Mouse (Mus musculus): ENCODE data around the gene 1500011B03Rik. TPM values are rescaled to one million over a fixed set of nuclear protein-coding genes. Genes with fewer than 3 reads are reported as not detected.

The 1500011B03Rik gene
- polyA plus RNA-seq, 1 experiment from 2014 or later: 93.4 TPM

- no peaks in the 10 kb centered on the region for H3K27me3 ChIP-seq (ENCODE audit: control insufficient read depth, insufficient read depth, low read length)
- H3K36me3 ChIP-seq (ENCODE audit: control insufficient read depth, insufficient read depth, low read length): peaks cover 3% of the 10 kb centered on the region; the same call in 1 of the 2 replicates
- WGBS: 18% methylated on average over 9 of the region's 9 CpGs
- H3K9ac ChIP-seq (ENCODE audit: low read length): no peak overlapping the region
- H3K9me3 ChIP-seq (ENCODE audit: control insufficient read depth, low read length): no peaks in the 10 kb centered on the region
- H3K27ac ChIP-seq (replicated peaks; ENCODE audit: low read depth, low read length): no peak overlapping the region
- peak; percentile 63 for DNase-seq (ENCODE audit: low spot score)
- H3K4me2 ChIP-seq (ENCODE audit: low read depth, severe bottlenecking): no peak overlapping the region
- no peak overlapping the region for H3K4me3 ChIP-seq (ENCODE audit: low read depth, low read length)
- no peak for ATAC-seq (ENCODE audit: insufficient number of reproducible peaks, low FRiP score, low TSS enrichment, low read depth)
- H3K4me1 ChIP-seq (ENCODE audit: control insufficient read depth, insufficient read depth, low read length): 0 out of 2 replicates have a peak, but pooled peaks cover 2% of the 10 kb centered on the region
Measured at GRCm38 (mm10) chr5:114824197-114824596, 929 bp upstream of the 1500011B03Rik start.

DNA sequence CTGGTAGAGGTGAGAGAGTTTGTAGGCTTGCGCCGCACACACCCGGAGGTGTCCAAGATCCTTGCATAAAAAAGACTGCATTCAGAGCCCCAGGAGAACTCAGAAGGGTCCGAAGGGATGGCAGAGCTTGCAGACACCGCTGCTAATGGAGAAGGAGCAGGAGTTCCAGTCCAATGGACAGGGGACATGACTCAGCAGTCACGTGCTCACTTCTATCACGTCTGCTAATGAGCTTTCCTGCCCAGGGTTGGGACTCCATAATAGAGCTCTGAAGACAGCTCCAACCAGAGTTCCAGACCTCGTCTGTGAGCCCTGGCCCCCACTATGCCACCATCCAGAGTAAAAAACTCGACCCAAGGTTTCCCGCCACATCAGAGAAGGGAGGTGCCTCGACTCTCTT lies 5.1 kb downstream of the 1500011B03Rik start:
- Histone ChIP-seq H3K27me3 (ENCODE audit: control insufficient read depth, insufficient read depth, low read length) (no peaks in the 10 kb centered on the region), H3K36me3 (ENCODE audit: control insufficient read depth, insufficient read depth, low read length) (peaks cover 3% of the 10 kb centered on the region; the same call in 1 of the 2 replicates), H3K4me3 (ENCODE audit: low read depth, low read length) (no peak overlapping the region), H3K4me1 (ENCODE audit: control insufficient read depth, insufficient read depth, low read length) (no peaks in the 10 kb centered on the region), H3K4me2 (ENCODE audit: low read depth, severe bottlenecking) (no peak overlapping the region), H3K27ac (replicated peaks; ENCODE audit: low read depth, low read length) (no peak overlapping the region), H3K9me3 (ENCODE audit: control insufficient read depth, low read length) (no peaks in the 10 kb centered on the region), H3K9ac (ENCODE audit: low read length) (no peak overlapping the region)
- DNase-seq (ENCODE audit: low spot score) (no peak), ATAC-seq (ENCODE audit: insufficient number of reproducible peaks, low FRiP score, low TSS enrichment, low read depth) (no peak)
- WGBS: 81% methylated on average over 11 of the region's 11 CpGs

GRCm38 (mm10) chr5:114816599-114816998 lies 6.7 kb downstream of the 1500011B03Rik start:
- DNase-seq (ENCODE audit: low spot score) (no peak), ATAC-seq (ENCODE audit: insufficient number of reproducible peaks, low FRiP score, low TSS enrichment, low read depth) (no peak)
- no peaks in the 10 kb centered on the region for H3K9me3 ChIP-seq (ENCODE audit: control insufficient read depth, low read length)
- H3K9ac ChIP-seq (ENCODE audit: low read length): no peak overlapping the region
- no peaks in the 10 kb centered on the region for H3K4me1 ChIP-seq (ENCODE audit: control insufficient read depth, insufficient read depth, low read length)
- no peak overlapping the region for H3K27ac ChIP-seq (replicated peaks; ENCODE audit: low read depth, low read length)
- no peaks in the 10 kb centered on the region for H3K27me3 ChIP-seq (ENCODE audit: control insufficient read depth, insufficient read depth, low read length)
- no peak overlapping the region for H3K4me2 ChIP-seq (ENCODE audit: low read depth, severe bottlenecking)
- 68% methylated on average over 6 of the region's 6 CpGs for WGBS
- H3K36me3 ChIP-seq (ENCODE audit: control insufficient read depth, insufficient read depth, low read length): peaks cover 2% of the 10 kb centered on the region; the same call in 1 of the 2 replicates
- no peak overlapping the region for H3K4me3 ChIP-seq (ENCODE audit: low read depth, low read length)

DNA sequence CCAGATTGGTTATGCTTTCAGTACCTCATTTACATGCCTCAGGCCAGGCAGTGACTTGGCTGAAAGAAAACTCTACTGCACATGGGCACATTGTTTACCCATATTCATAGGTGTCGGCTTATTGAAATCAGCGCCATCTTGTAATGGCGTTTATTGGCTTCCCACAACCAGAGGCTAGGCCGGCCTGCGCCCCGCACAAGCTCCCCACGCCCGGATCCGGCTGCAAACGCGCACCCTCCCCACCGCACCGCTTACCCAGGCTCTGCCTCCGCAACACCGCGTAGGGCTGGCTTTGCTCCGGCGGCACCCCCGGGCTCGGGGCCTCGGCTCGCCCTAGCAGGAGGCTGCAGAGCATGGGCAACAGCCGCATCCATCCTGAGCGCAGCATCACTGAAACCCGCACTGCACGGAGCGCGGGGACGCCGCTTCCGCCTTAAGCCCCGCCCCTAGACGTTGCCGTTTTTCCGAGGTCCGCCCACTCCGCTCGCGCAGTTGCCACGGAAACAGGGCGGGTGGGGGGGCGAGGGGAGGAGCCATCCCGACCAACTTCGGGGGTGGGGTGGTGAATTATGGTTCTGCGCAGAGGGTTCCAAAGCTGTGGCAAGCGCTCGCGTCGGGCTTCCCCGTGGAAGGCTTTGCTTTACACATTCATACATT lies 9.6 kb downstream of the 1500011B03Rik start:
- Histone ChIP-seq H3K9ac (ENCODE audit: low read length) (peak overlapping the region; percentile 90), H3K4me2 (ENCODE audit: low read depth, severe bottlenecking) (peak overlapping the region; percentile 41), H3K4me1 (ENCODE audit: control insufficient read depth, insufficient read depth, low read length) (peaks cover 3% of the 10 kb centered on the region), H3K27ac (replicated peaks; ENCODE audit: low read depth, low read length) (peak overlapping the region; percentile 59; the same call in 1 of the 2 replicates), H3K36me3 (ENCODE audit: control insufficient read depth, insufficient read depth, low read length) (no peaks in the 10 kb centered on the region), H3K4me3 (ENCODE audit: low read depth, low read length) (peak overlapping the region; percentile 81), H3K9me3 (ENCODE audit: control insufficient read depth, low read length) (no peaks in the 10 kb centered on the region), H3K27me3 (ENCODE audit: control insufficient read depth, insufficient read depth, low read length) (no peaks in the 10 kb centered on the region)
- DNase-seq (ENCODE audit: low spot score) (peak; percentile 94), ATAC-seq (ENCODE audit: insufficient number of reproducible peaks, low FRiP score, low TSS enrichment, low read depth) (peak; percentile 93)
- WGBS: under 1% methylated on average over 50 of the region's 50 CpGs

GRCm38 (mm10) chr5:114809826-114810225 lies 13.4 kb downstream of the 1500011B03Rik start:
- H3K4me2 ChIP-seq (ENCODE audit: low read depth, severe bottlenecking): no peak overlapping the region
- H3K36me3 ChIP-seq (ENCODE audit: control insufficient read depth, insufficient read depth, low read length): no peaks in the 10 kb centered on the region
- no peak overlapping the region for H3K27ac ChIP-seq (replicated peaks; ENCODE audit: low read depth, low read length)
- no peaks in the 10 kb centered on the region for H3K27me3 ChIP-seq (ENCODE audit: control insufficient read depth, insufficient read depth, low read length)
- H3K4me3 ChIP-seq (ENCODE audit: low read depth, low read length): no peak overlapping the region
- H3K4me1 ChIP-seq (ENCODE audit: control insufficient read depth, insufficient read depth, low read length): peaks cover 22% of the 10 kb centered on the region
- H3K9ac ChIP-seq (ENCODE audit: low read length): no peak overlapping the region
- DNase-seq (ENCODE audit: low spot score) (no peak), ATAC-seq (ENCODE audit: insufficient number of reproducible peaks, low FRiP score, low TSS enrichment, low read depth) (no peak)
- no peaks in the 10 kb centered on the region for H3K9me3 ChIP-seq (ENCODE audit: control insufficient read depth, low read length)
- WGBS: 86% methylated on average over 5 of the region's 5 CpGs

DNA sequence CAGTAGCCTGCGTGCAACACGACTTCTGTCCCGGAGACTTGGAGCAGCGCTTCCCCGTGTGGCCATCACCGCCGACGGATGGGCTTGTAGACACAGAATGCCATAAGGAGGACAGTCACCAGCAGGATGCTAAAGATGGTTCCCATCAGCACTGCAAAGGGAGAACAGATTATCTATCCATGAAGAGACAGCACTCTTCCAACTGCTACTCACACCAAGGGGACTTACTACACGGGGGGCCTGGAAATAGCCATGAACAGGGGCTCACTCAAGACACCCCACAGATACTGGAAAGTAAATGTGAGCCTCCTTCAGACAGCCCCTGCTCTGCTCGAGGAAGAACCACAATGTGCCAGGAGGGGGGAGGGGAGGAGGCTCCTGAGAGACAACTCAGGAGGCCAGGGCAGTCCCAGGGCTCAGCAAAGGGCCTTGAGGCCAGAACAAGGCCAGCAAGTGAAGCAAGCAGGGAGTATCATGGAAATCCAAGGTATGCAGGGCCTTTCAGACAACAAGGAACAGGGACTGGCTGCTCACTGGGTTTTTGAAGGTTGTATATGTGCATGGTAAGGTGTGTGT lies 14.0 kb downstream of the 1500011B03Rik start:
- H3K9me3 ChIP-seq (ENCODE audit: control insufficient read depth, low read length): no peaks in the 10 kb centered on the region
- no peak overlapping the region for H3K27ac ChIP-seq (replicated peaks; ENCODE audit: low read depth, low read length)
- no peaks in the 10 kb centered on the region for H3K27me3 ChIP-seq (ENCODE audit: control insufficient read depth, insufficient read depth, low read length)
- peaks cover 22% of the 10 kb centered on the region for H3K4me1 ChIP-seq (ENCODE audit: control insufficient read depth, insufficient read depth, low read length)
- peaks cover 2% of the 10 kb centered on the region; the same call in 1 of the 2 replicates for H3K36me3 ChIP-seq (ENCODE audit: control insufficient read depth, insufficient read depth, low read length)
- no peak overlapping the region for H3K4me2 ChIP-seq (ENCODE audit: low read depth, severe bottlenecking)
- H3K9ac ChIP-seq (ENCODE audit: low read length): no peak overlapping the region
- DNase-seq (ENCODE audit: low spot score) (no peak), ATAC-seq (ENCODE audit: insufficient number of reproducible peaks, low FRiP score, low TSS enrichment, low read depth) (no peak)
- WGBS: 80% methylated on average over 10 of the region's 10 CpGs
- no peak overlapping the region for H3K4me3 ChIP-seq (ENCODE audit: low read depth, low read length)

DNA sequence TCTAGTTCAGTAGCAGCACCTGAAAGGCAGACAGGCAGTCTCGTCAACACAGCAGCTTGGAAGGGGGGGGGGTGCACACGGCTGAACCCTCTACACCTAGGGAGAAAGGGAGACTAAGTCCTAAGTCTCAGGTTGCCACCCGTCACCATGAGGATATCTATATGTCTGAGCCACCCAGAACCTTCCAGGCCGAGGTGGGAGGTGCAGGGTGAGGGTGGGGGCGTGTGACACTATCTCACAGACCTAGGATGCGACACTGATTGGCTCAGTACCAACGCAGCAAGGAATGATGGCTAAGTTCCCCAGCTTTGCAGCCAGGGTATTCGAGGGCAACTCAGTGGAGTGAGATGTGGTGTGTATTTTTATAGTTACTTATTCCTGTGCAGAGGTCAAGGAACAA lies 14.9 kb downstream of the 1500011B03Rik start:
- no peaks in the 10 kb centered on the region for H3K27me3 ChIP-seq (ENCODE audit: control insufficient read depth, insufficient read depth, low read length)
- no peaks in the 10 kb centered on the region for H3K9me3 ChIP-seq (ENCODE audit: control insufficient read depth, low read length)
- H3K4me1 ChIP-seq (ENCODE audit: control insufficient read depth, insufficient read depth, low read length): peaks cover 22% of the 10 kb centered on the region
- ATAC-seq (ENCODE audit: insufficient number of reproducible peaks, low FRiP score, low TSS enrichment, low read depth) (no peak), DNase-seq (ENCODE audit: low spot score) (no peak)
- no peak overlapping the region for H3K4me3 ChIP-seq (ENCODE audit: low read depth, low read length)
- H3K9ac ChIP-seq (ENCODE audit: low read length): no peak overlapping the region
- peaks cover 9% of the 10 kb centered on the region; the same call in 1 of the 2 replicates for H3K36me3 ChIP-seq (ENCODE audit: control insufficient read depth, insufficient read depth, low read length)
- H3K27ac ChIP-seq (replicated peaks; ENCODE audit: low read depth, low read length): no peak overlapping the region
- WGBS: 59% methylated on average over 8 of the region's 8 CpGs
- no peak overlapping the region for H3K4me2 ChIP-seq (ENCODE audit: low read depth, severe bottlenecking)

DNA sequence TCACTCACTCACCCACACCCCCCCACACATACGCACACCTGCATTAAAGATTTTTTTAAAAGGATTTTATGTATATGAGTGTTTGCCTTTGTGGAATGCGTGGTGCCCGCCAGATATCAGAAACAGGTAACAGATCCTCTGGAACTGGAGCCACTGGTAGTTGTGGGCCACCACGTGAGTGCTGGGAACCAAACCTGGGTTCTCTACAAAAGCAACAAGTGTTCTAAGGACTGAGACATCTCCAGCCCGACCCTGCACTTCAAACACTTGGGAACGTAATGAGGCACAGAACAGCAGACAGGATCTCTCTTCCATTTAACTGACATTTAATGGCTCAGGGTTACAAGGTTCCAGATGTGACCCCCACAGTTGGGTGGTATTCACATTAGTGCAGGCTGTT lies 15.4 kb downstream of the 1500011B03Rik start:
- peaks cover 22% of the 10 kb centered on the region for H3K4me1 ChIP-seq (ENCODE audit: control insufficient read depth, insufficient read depth, low read length)
- ATAC-seq (ENCODE audit: insufficient number of reproducible peaks, low FRiP score, low TSS enrichment, low read depth) (no peak), DNase-seq (ENCODE audit: low spot score) (no peak)
- no peak overlapping the region for H3K27ac ChIP-seq (replicated peaks; ENCODE audit: low read depth, low read length)
- H3K4me2 ChIP-seq (ENCODE audit: low read depth, severe bottlenecking): no peak overlapping the region
- no peaks in the 10 kb centered on the region for H3K27me3 ChIP-seq (ENCODE audit: control insufficient read depth, insufficient read depth, low read length)
- no peak overlapping the region for H3K9ac ChIP-seq (ENCODE audit: low read length)
- H3K4me3 ChIP-seq (ENCODE audit: low read depth, low read length): no peak overlapping the region
- 43% methylated on average over 6 of the region's 6 CpGs for WGBS
- peaks cover 10% of the 10 kb centered on the region; the same call in 1 of the 2 replicates for H3K36me3 ChIP-seq (ENCODE audit: control insufficient read depth, insufficient read depth, low read length)
- H3K9me3 ChIP-seq (ENCODE audit: control insufficient read depth, low read length): no peaks in the 10 kb centered on the region

All from limb, embryonic 11.5 days (tissue).